ENCODE assay signal across 8 mouse cellular contexts in the genomic region with DNA sequence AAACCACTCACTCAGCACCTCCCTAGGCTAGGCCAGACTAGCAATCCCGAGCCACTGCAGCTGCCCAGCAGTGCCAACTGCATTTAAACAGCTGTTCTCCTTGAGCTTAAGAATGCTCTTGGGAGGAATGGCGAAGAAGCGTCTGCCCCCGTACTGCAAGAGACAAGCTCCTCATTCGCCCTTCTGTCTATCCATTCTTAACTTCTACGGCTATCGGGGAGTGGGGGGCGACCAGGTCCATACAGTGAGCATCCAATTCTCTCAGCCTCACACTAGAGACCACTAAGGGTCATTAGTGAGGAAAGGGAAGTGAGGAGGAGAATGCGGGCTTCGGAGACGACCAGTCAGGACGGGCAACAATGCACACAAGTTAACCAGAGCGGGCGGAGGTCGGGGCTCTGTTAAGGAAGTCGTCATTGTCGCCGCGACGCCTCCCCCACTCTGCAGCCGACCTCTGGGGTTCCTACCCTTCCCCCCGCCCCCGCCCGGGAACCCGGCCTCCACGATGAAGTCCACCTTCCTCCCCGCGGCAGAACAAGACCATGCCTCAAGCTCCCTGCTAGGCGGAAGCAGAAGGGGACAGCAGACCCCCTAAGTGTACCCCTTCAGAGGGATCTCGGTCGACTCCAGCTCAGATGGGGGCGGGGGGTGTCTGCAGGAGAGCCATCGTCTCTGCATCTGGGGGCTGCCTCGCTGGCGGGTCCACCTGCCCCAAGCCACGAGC. TPM values are rescaled to one million over a fixed set of nuclear protein-coding genes. Genes with fewer than 3 reads are reported as not detected.
DNase-seq lines count a peak whose midpoint lies in the region; ATAC-seq and TF ChIP-seq lines count a peak whose summit lies in the region.

A gene (plus strand): TSS at position 484 of the 724 bp plus-strand sequence.

- no peaks in the 10 kb centered on the region for H3K36me3 ChIP-seq in intestine, postnatal 0 days (ENCODE audit: control insufficient read depth, insufficient read depth)
- peaks cover 10% of the 10 kb centered on the region for H3K36me3 ChIP-seq in limb, embryonic 12.5 days
- H3K36me3 ChIP-seq in midbrain, embryonic 13.5 days, result peaks cover 4% of the 10 kb centered on the region; the same call in 1 of the 2 replicates

- no peak for DNase-seq in frontal cortex, postnatal 36 days (ENCODE audit: low spot score in 2 of 2)
- peak; percentile 87 for DNase-seq in embryo, embryonic 10 days (ENCODE audit: low spot score)
- peak in 1 of 2 experiments; percentile 68 for DNase-seq in gastrocnemius, postnatal 4 days (ENCODE audit: low spot score in 2 of 2)
- DNase-seq in spleen, postnatal 4 days (ENCODE audit: low spot score in 2 of 2), result peak; percentile 69 to 86

- peak within 1 kb of the TSS; percentile 90 for H3K4me2 ChIP-seq in intestine, postnatal 0 days (replicated peaks; ENCODE audit: low read depth)
- H3K4me2 ChIP-seq in limb, embryonic 12.5 days, result peak within 1 kb of the TSS; percentile 86
- H3K4me2 ChIP-seq in midbrain, embryonic 13.5 days (replicated peaks), result peak within 1 kb of the TSS; percentile 88

- H3K9me3 ChIP-seq in intestine, postnatal 0 days (ENCODE audit: control insufficient read depth), result no peaks in the 10 kb centered on the region
- no peaks in the 10 kb centered on the region for H3K9me3 ChIP-seq in limb, embryonic 12.5 days
- H3K9me3 ChIP-seq in midbrain, embryonic 13.5 days, result no peaks in the 10 kb centered on the region

- H3K27ac ChIP-seq in intestine, postnatal 0 days (ENCODE audit: low read depth, low read length), result peak within 1 kb of the TSS; percentile 94
- H3K27ac ChIP-seq in limb, embryonic 12.5 days, result peak within 1 kb of the TSS; percentile 93
- H3K27ac ChIP-seq in midbrain, embryonic 13.5 days, result peak within 1 kb of the TSS; percentile 93

- ATAC-seq in frontal cortex, adult (ENCODE audit: low TSS enrichment), result 0 out of 2 replicates have a peak, but pooled peaks have one; percentile 1
- ATAC-seq in intestine, postnatal 0 days, result peak; percentile 59
- peak; percentile 69 for ATAC-seq in limb, embryonic 12.5 days (ENCODE audit: insufficient number of reproducible peaks, insufficient read depth, low FRiP score, low TSS enrichment, low read depth)
- peak; percentile 73 for ATAC-seq in midbrain, embryonic 13.5 days

- H3K4me1 ChIP-seq in intestine, postnatal 0 days (replicated peaks; ENCODE audit: control insufficient read depth, insufficient read depth, low read length), result peaks cover 7% of the 10 kb centered on the region; the same call in 1 of the 2 replicates
- peaks cover 25% of the 10 kb centered on the region for H3K4me1 ChIP-seq in limb, embryonic 12.5 days (replicated peaks)
- peaks cover 40% of the 10 kb centered on the region for H3K4me1 ChIP-seq in midbrain, embryonic 13.5 days (replicated peaks)

- no peak for TF ChIP-seq CTCF in intestine, postnatal 0 days (IDR thresholded peaks at IDR 0.05; ENCODE audit: low read depth)

- H3K4me3 ChIP-seq in intestine, postnatal 0 days (ENCODE audit: low read depth, low read length), result peak within 1 kb of the TSS; percentile 99
- peak within 1 kb of the TSS; percentile 92 for H3K4me3 ChIP-seq in limb, embryonic 12.5 days (replicated peaks)
- peak within 1 kb of the TSS; percentile 83 for H3K4me3 ChIP-seq in midbrain, embryonic 13.5 days (replicated peaks)

- peak within 1 kb of the TSS; percentile 90 for H3K9ac ChIP-seq in intestine, postnatal 0 days (ENCODE audit: low read depth, low read length)
- H3K9ac ChIP-seq in limb, embryonic 12.5 days (replicated peaks), result peak within 1 kb of the TSS; percentile 89
- H3K9ac ChIP-seq in midbrain, embryonic 13.5 days (replicated peaks), result peak within 1 kb of the TSS; percentile 92

- H3K27me3 ChIP-seq in intestine, postnatal 0 days (replicated peaks; ENCODE audit: control insufficient read depth, insufficient read depth, low read length), result no peaks in the 10 kb centered on the region
- H3K27me3 ChIP-seq in limb, embryonic 12.5 days, result no peaks in the 10 kb centered on the region
- H3K27me3 ChIP-seq in midbrain, embryonic 13.5 days, result no peaks in the 10 kb centered on the region

- 1% methylated on average over 34 of the region's 36 CpGs for WGBS in intestine, postnatal 0 days
- WGBS in limb, embryonic 12.5 days, result 1% methylated on average over 35 of the region's 36 CpGs
- WGBS in midbrain, embryonic 13.5 days, result under 1% methylated on average over 32 of the region's 36 CpGs

RNA-seq across cellular contexts. Expression of the gene that starts here (rescaled TPM):
- total RNA-seq in gastrocnemius, postnatal 4 days (2021), result 10 to 100 TPM; 42.5 to 43.7 TPM
- 52.2 and 55.7 TPM in 2 replicates for polyA plus RNA-seq in intestine, postnatal 0 days (2015; fragmentation: Nextera tagmentation; extraction: Ambion mirVana)
- polyA plus RNA-seq in limb, embryonic 12.5 days (2016; fragmentation: Nextera tagmentation; extraction: Ambion mirVana), result 79.9 and 80.4 TPM in 2 replicates
- 118 and 122 TPM in 2 replicates for polyA plus RNA-seq in midbrain, embryonic 13.5 days (2015; fragmentation: Nextera tagmentation; extraction: Ambion mirVana)

Comparison
In these comparisons a context has a peak if more than half of its experiments do, and no peak if none do; other contexts are left out.
1. ATAC-seq: peak in every context shown above with its lines; median percentile 73 in midbrain, embryonic 13.5 days; 69 in limb, embryonic 12.5 days; 59 in intestine, postnatal 0 days; 1 in frontal cortex, adult.
2. DNase-seq: peak in embryo, embryonic 10 days (single experiment) and spleen, postnatal 4 days (2 of 2); none in frontal cortex, postnatal 36 days (0 of 2).
3. Peak in every context shown above with its lines, with median percentiles within 50 percentile points of each other: H3K27ac ChIP-seq, H3K4me2 ChIP-seq, H3K4me3 ChIP-seq and H3K9ac ChIP-seq.